Mouse (Mus musculus) CH12.LX (cell line): ENCODE results near the gene Scmh1. TPM values are rescaled to one million over a fixed set of nuclear protein-coding genes. Genes with fewer than 3 reads are reported as not detected.

Source experiments
- DNase-seq: peaks from one replicate; pipeline ENCODE4 v3.0.0-alpha.2; 2013; ENCODE audit errors: extremely low read depth
- H3K27ac ChIP-seq: 2 replicates; pipeline ENCODE4 v1.5.1; 2012; ENCODE audit warnings: low read depth, mild to moderate bottlenecking, control low read depth, moderate library complexity; ENCODE audit not compliant: insufficient read depth
- H3K27me3 ChIP-seq: replicated peaks from 2 replicates; pipeline ENCODE3; 2012; ENCODE audit warnings: inconsistent platforms
- H3K36me3 ChIP-seq, 2 experiments: replicated peaks in 1 of 2; 2 replicates each; pipeline versions ENCODE3 to v1.6.1; 2012; ENCODE audit warnings: inconsistent platforms in 1 of 2, low read length in 1 of 2, mild to moderate bottlenecking in 1 of 2, mixed read lengths in 1 of 2, moderate library complexity in 1 of 2; ENCODE audit not compliant: control insufficient read depth in 1 of 2, insufficient read depth in 1 of 2
- H3K4me1 ChIP-seq, 2 experiments: 2 replicates each; pipeline ENCODE4 v1.6.1; 2012; ENCODE audit warnings: inconsistent platforms in 1 of 2, moderate library complexity in 1 of 2; ENCODE audit not compliant: insufficient read depth in 2 of 2, control insufficient read depth in 1 of 2
- H3K4me2 ChIP-seq: 2 replicates; pipeline ENCODE4 v1.6.1; 2012; ENCODE audit warnings: low read depth, mild to moderate bottlenecking, control low read depth; ENCODE audit not compliant: poor library complexity, insufficient read depth, severe bottlenecking
- H3K4me3 ChIP-seq, 3 experiments: fragments of 150-350 bp in 1 of 3; sonication (generic) in 1 of 3; replicated peaks in 1 of 3; 2 replicates each; pipeline versions ENCODE3 to v1.5.1; 2011 to 2012; ENCODE audit warnings: low read depth in 2 of 3, low read length in 2 of 3, mild to moderate bottlenecking in 2 of 3, moderate library complexity in 2 of 3, control low read depth in 1 of 3, improper control_type of control experiment in 1 of 3, inconsistent platforms in 1 of 3, mixed read lengths in 1 of 3; ENCODE audit not compliant: poor library complexity in 1 of 3
- H3K79me2 ChIP-seq: replicated peaks from 2 replicates; pipeline ENCODE4 v1.6.1; 2012; ENCODE audit warnings: mild to moderate bottlenecking, moderate library complexity; ENCODE audit not compliant: control insufficient read depth, poor library complexity, insufficient read depth, severe bottlenecking; ENCODE audit errors: extremely low read depth
- H3K9ac ChIP-seq: 2 replicates; pipeline ENCODE4 v1.6.1; 2012; ENCODE audit warnings: low read depth, mild to moderate bottlenecking, control low read depth, moderate library complexity; ENCODE audit not compliant: insufficient read depth
- H3K9me3 ChIP-seq: replicated peaks from 2 replicates; pipeline ENCODE3; 2012; ENCODE audit warnings: low read length, inconsistent platforms, mixed read lengths
- CTCF ChIP-seq, 2 experiments: IDR thresholded peaks in 1 of 2; conservative IDR thresholded peaks in 1 of 2; 2 replicates each; pipeline ENCODE4 v1.5.1; 2011 to 2012; ENCODE audit warnings: low read depth in 2 of 2, low read length in 2 of 2, improper control_type of control experiment in 1 of 2, inconsistent platforms in 1 of 2, mild to moderate bottlenecking in 1 of 2, moderate library complexity in 1 of 2
- ELF1 ChIP-seq: IDR thresholded peaks from 2 replicates; pipeline ENCODE4 v1.6.1; 2014; ENCODE audit warnings: low read depth, mild to moderate bottlenecking, inconsistent platforms, low read length, improper control_type of control experiment
- HCFC1 ChIP-seq: IDR thresholded peaks from 2 replicates; pipeline ENCODE4 v1.6.1; 2012; ENCODE audit warnings: low read depth, mild to moderate bottlenecking, inconsistent platforms, low read length, improper control_type of control experiment
- JUN ChIP-seq: IDR thresholded peaks from 2 replicates; pipeline ENCODE4 v1.6.1; 2011; ENCODE audit warnings: low read depth, mild to moderate bottlenecking, low read length, improper control_type of control experiment, moderate library complexity; ENCODE audit not compliant: insufficient read depth
- KAT2A ChIP-seq: IDR thresholded peaks from 2 replicates; pipeline ENCODE4 v1.6.1; 2012; ENCODE audit warnings: low read length, improper control_type of control experiment, inconsistent platforms; ENCODE audit not compliant: insufficient replicate concordance
- MAX ChIP-seq: IDR thresholded peaks from 2 replicates; pipeline ENCODE4 v1.6.1; 2011; ENCODE audit warnings: low read length, improper control_type of control experiment
- MAZ ChIP-seq: IDR thresholded peaks from 2 replicates; pipeline ENCODE4 v1.6.1; 2012; ENCODE audit warnings: low read depth, mild to moderate bottlenecking, inconsistent platforms, low read length, improper control_type of control experiment, moderate library complexity
- MEF2A ChIP-seq: IDR thresholded peaks from 2 replicates; pipeline ENCODE4 v1.6.1; 2014; ENCODE audit warnings: low read depth, mild to moderate bottlenecking, inconsistent platforms, low read length, improper control_type of control experiment, borderline replicate concordance
- NELFE ChIP-seq: IDR thresholded peaks from 2 replicates; pipeline ENCODE4 v1.6.1; 2011; ENCODE audit warnings: low read depth, low read length, improper control_type of control experiment
- PAX5 ChIP-seq: IDR thresholded peaks from 2 replicates; pipeline ENCODE4 v1.6.1; 2012; ENCODE audit warnings: low read length, inconsistent platforms, mixed read lengths
- POLR2AphosphoS2 ChIP-seq: IDR thresholded peaks from 2 replicates; pipeline ENCODE4 v1.6.1; 2011; ENCODE audit warnings: low read depth, low read length, improper control_type of control experiment
- RAD21 ChIP-seq: IDR thresholded peaks from 2 replicates; pipeline ENCODE4 v1.6.1; 2011; ENCODE audit warnings: low read depth, mild to moderate bottlenecking, low read length, improper control_type of control experiment, moderate library complexity
- TCF12 ChIP-seq: IDR thresholded peaks from 2 replicates; pipeline ENCODE4 v1.6.1; 2014; ENCODE audit warnings: low read depth, mild to moderate bottlenecking, inconsistent platforms, low read length, improper control_type of control experiment
- UBTF ChIP-seq: IDR thresholded peaks from 2 replicates; pipeline ENCODE4 v1.6.1; 2012; ENCODE audit warnings: low read depth, mild to moderate bottlenecking, inconsistent platforms, low read length, improper control_type of control experiment, moderate library complexity
- ZMIZ1 ChIP-seq: IDR thresholded peaks from 2 replicates; pipeline ENCODE4 v1.6.1; 2012; ENCODE audit warnings: low read depth, mild to moderate bottlenecking, inconsistent platforms, low read length, improper control_type of control experiment
- dilution Hi-C: fragments of 300-500 bp; cut with MboI; formaldehyde crosslinking; loops from 2 replicates; pipeline ENCODE4 v1.14.3; 2020; ENCODE audit warnings: low sequenced_read_pairs; ENCODE audit not compliant: extremely low pct_unique_long_range_greater_than_20kb, extremely low pct_ligation_motif_present
- in situ Hi-C: fragments of 300-500 bp; cut with MboI; formaldehyde crosslinking; loops from 3 replicates; pipeline ENCODE4 v1.14.3; 2019; ENCODE audit warnings: low sequenced_read_pairs, low pct_ligation_motif_present, low pct_unique_long_range_greater_than_20kb, mixed read lengths
- polyA plus RNA-seq: library from polyadenylated mRNA; unstranded; fragments of >175 nt; gene quantifications from 2 replicates; pipeline ENCODE4 v1.2.1, GENCODE M21; 2012; ENCODE audit warnings: low read depth; ENCODE audit not compliant: insufficient read length
- total RNA-seq, 2 experiments: library from RNA; depleted of rRNA; stranded (reverse); fragments of 300-350 nt in 1 of 2; fragments of >200 nt in 1 of 2; gene quantifications; 2 replicates each; pipeline ENCODE4 v1.2.3; 2012 to 2014

Scmh1 gene
- total and polyA plus RNA-seq, 3 experiments: 3.2 to 24.0 (median 3.5) TPM

DNA sequence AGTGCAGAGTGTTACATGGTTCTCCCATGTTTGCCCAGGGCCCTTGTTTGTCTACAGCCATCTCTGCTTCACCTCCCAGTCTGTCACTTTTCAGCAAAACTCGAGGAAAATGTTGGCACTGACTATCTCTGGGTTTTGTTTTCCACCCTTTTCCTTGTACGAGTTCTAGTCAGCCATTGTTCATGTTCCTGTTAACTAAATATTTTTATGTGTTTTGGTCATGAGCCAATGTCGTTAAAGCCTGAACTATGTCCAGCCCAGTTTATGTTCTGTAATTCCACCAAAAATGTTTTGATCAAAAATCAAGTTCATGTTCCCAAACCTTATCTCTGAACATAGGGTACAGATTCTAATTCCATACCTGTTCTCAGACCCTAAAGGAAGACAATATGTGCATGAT, 166.6 kb downstream of the Scmh1 start:
- peaks cover 7% of the 10 kb centered on the region for H3K27me3 ChIP-seq
- H3K9me3 ChIP-seq: no peaks in the 10 kb centered on the region
- peaks cover 0 to under 1% of the 10 kb centered on the region in 2 experiments for H3K36me3 ChIP-seq
- H3K27ac ChIP-seq: no peak overlapping the region
- H3K9ac ChIP-seq: no peak overlapping the region
- in situ Hi-C loops: no loop called here
- peaks cover 0 to 26% of the 10 kb centered on the region in 2 experiments; a peak in 2 of 4 replicates for H3K4me1 ChIP-seq
- peaks cover 25% of the 10 kb centered on the region for H3K79me2 ChIP-seq
- no peak for TF ChIP-seq ZMIZ1
- no peak for TF ChIP-seq ELF1
- TF ChIP-seq MAX: no peak
- TF ChIP-seq TCF12: no peak
- TF ChIP-seq PAX5: no peak
- no peak for TF ChIP-seq CTCF (conservative IDR thresholded peaks at IDR 0.05 in 1 of 2, IDR thresholded peaks at IDR 0.05 in 1 of 2; ENCODE audit: low read depth in 2 of 2, low read length in 2 of 2)
- no peak for TF ChIP-seq RAD21
- TF ChIP-seq UBTF: no peak
- no peak for TF ChIP-seq MAZ
- no peak for TF ChIP-seq POLR2AphosphoS2
- TF ChIP-seq HCFC1: no peak
- no peak for TF ChIP-seq NELFE
- TF ChIP-seq JUN: no peak
- TF ChIP-seq MEF2A: no peak
- TF ChIP-seq KAT2A: no peak
- H3K4me2 ChIP-seq: no peak overlapping the region
- H3K4me3 ChIP-seq: no peak overlapping the region
- no peak for DNase-seq
- dilution Hi-C loops: no loop called here

Other genes starting within 250 kb of the Scmh1 start
- gene Edn2, start 244.1 kb upstream of the Scmh1 start, total RNA-seq (2012; rRNA removed): not detected in 2 replicates
- not detected in 2 replicates for gene Edn2, start 244.1 kb upstream of the Scmh1 start, total RNA-seq (2014; rRNA removed)
- not detected in 2 replicates for gene Edn2, start 244.1 kb upstream of the Scmh1 start, polyA plus RNA-seq
- gene Foxo6, start 117.9 kb upstream of the Scmh1 start, total RNA-seq (2012; rRNA removed): not detected in 2 replicates
- gene Foxo6, start 117.9 kb upstream of the Scmh1 start, total RNA-seq (2014; rRNA removed): not detected in 2 replicates
- gene Foxo6, start 117.9 kb upstream of the Scmh1 start, polyA plus RNA-seq: not detected in 2 replicates
- gene Slfnl1, start 127.0 kb downstream of the Scmh1 start, total RNA-seq (2012; rRNA removed): 0.17 TPM in 1 of 2 replicates, not detected in the other
- not detected in 2 replicates for gene Slfnl1, start 127.0 kb downstream of the Scmh1 start, total RNA-seq (2014; rRNA removed)
- gene Slfnl1, start 127.0 kb downstream of the Scmh1 start, polyA plus RNA-seq: not detected in 2 replicates
- 93.2 and 114 TPM in 2 replicates for gene Ctps, start 165.0 kb downstream of the Scmh1 start, total RNA-seq (2012; rRNA removed)
- 179 and 187 TPM in 2 replicates for gene Ctps, start 165.0 kb downstream of the Scmh1 start, total RNA-seq (2014; rRNA removed)
- 140 and 148 TPM in 2 replicates for gene Ctps, start 165.0 kb downstream of the Scmh1 start, polyA plus RNA-seq
- gene Gm8439, start 183.5 kb downstream of the Scmh1 start, total RNA-seq (2012; rRNA removed): not detected in 2 replicates
- not detected in 2 replicates for gene Gm8439, start 183.5 kb downstream of the Scmh1 start, total RNA-seq (2014; rRNA removed)
- not detected in 2 replicates for gene Gm8439, start 183.5 kb downstream of the Scmh1 start, polyA plus RNA-seq